Mouse (Mus musculus) midbrain, embryonic 12.5 days (tissue): Measurements from ENCODE around the gene Zfp868. TPM values are rescaled to one million over a fixed set of nuclear protein-coding genes. Genes with fewer than 3 reads are reported as not detected.

Experiments
- polyA plus RNA-seq: library from polyadenylated mRNA; unstranded; fragments of >200 nt; fragmentation: Nextera tagmentation; extraction: Ambion mirVana; gene quantifications from 2 replicates; pipeline ENCODE4 v1.2.1, GENCODE M21; 2016

The Zfp868 gene
- polyA plus RNA-seq, 1 experiment from 2014 or later = 42.0 TPM

Other genes starting within 250 kb of the Zfp868 start
- gene Gm9495, start 172.0 kb downstream of the Zfp868 start, polyA plus RNA-seq = not detected in 2 replicates
- not detected in 2 replicates for gene Gm7697, start 102.6 kb downstream of the Zfp868 start, polyA plus RNA-seq
- gene Zfp964, start 28.9 kb upstream of the Zfp868 start, polyA plus RNA-seq = 2.6 and 3.5 TPM in 2 replicates
- 32.5 and 34.3 TPM in 2 replicates for gene Zfp869, start 85.2 kb upstream of the Zfp868 start, polyA plus RNA-seq
- 6.3 and 7.3 TPM in 2 replicates for gene Zfp963, start 124.4 kb upstream of the Zfp868 start, polyA plus RNA-seq
- gene Gm20422, start 149.3 kb upstream of the Zfp868 start, polyA plus RNA-seq = 0.71 TPM in 1 of 2 replicates, not detected in the other
- gene Atp13a1, start 165.6 kb upstream of the Zfp868 start, polyA plus RNA-seq = 54.8 and 55.4 TPM in 2 replicates
- 44.6 and 45.7 TPM in 2 replicates for gene Zfp866, start 165.6 kb upstream of the Zfp868 start, polyA plus RNA-seq
- gene Gmip, start 183.1 kb upstream of the Zfp868 start, polyA plus RNA-seq = 19.6 and 20.2 TPM in 2 replicates
- 0.54 and 0.65 TPM in 2 replicates for gene Lpar2, start 196.9 kb upstream of the Zfp868 start, polyA plus RNA-seq
- 44.8 and 49.3 TPM in 2 replicates for gene Pbx4, start 206.9 kb upstream of the Zfp868 start, polyA plus RNA-seq